Mouse (Mus musculus) thymus, postnatal 36 days (tissue): ENCODE data around the gene Slco4c1.

Source experiments
- DNase-seq, 2 experiments: peaks; one replicate each; pipeline ENCODE4 v3.0.0; 2022; ENCODE audit warnings: mixed read lengths in 2 of 2

Slco4c1 gene

DNA sequence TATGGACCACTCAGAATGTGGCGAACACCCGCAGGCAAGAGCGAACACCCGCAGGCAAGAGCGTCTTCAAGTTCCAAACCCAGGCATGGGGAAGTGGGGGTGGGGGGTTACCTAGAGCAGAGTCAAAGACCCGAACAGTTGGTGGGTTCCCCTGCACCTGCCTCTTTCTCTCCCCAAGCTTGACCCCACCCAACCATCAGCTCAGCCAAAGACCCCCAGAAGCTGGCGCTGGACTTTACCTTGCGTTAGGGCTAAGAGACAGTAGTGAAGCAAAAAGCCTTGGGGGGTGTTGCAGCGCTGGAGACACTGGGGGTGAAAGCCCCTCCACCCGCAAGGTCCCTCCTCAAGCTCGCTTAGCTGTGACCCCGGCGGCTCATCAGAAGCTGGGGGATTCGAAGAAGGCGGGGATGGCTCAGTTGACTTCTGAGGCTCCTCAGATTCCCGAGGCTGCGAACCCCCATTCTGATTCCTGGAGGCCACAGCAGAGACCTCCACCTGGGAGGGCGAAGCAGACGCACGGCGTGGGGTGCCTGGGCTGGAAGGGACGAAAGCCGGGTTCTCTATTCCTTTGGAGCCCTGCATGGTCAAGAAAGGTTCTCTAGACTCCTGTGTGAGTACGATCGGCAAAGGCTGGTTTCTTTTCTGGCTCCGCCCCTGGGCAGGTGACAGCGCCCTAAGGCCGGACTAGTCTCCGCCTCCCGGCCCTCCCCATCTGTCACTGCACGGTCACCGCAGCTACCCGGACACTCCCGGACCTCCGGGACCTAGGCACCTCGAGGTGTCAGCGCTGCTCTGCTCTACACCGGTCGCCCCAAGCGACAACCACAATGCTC, at the start of gene Slco4c1:
Slco4c1 (minus strand) TSS at position 644 of the 833 bp plus-strand sequence.
- peak in 1 of 2 experiments; percentile 6 for DNase-seq

DNA sequence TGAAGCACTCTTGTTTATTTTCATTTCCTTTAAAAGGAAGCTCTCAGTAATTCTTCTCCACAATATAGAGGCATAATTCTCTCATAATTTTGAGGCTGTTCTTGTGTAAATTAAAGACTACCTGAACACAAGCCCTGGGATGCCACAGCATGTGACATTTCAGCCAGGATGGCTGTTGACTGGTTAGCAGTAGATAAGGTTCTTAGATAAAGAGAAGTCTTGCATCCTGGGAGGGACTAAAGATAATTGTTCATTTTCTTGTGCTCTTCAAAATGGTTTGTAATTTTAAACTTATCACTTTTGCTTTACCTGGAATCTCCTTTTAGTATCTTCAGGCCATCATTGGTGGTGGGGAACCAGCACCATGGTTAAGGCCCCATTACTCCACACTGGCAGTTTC, 45.4 kb upstream of the Slco4c1 start:
- DNase-seq = no peak

DNA sequence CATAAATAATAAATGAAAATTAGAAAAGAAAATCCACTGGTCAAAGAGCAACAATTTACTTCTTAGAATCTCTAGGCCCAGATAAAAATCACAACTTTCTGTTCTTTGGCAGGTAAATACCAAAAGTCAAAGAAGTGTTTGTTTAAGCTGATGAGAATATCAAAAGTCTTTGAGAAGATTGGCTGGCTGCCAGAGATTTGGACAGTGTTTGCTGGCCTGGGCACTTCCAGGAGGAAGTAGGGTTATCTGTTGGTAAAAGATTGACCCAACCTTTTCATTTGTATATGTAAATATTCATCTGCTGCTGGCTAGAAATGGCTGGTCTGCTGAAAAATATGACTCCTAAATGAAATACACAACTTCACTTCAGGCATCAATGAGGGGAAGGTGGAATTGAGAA, 11.8 kb upstream of the Slco4c1 start:
- DNase-seq = no peak

DNA sequence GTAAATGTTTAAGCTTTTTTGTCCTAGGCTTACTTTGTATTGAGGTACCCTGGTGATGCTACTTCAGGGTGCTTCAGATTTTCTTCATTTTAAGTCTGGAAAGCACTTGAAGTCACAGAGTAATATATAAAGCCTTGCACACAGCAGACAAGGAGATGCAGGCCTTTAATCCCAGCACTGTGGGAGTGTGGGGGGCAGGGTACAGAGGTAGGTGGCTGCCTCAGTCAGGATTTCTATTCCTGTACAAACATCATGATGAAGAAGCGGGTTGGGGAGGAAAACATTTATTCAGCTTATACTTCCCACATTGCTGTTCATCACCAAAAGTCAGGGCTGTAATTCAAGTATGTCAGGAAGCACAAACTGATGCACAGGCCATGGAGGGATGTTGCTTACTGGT, 6.6 kb upstream of the Slco4c1 start:
- no peak for DNase-seq

DNA sequence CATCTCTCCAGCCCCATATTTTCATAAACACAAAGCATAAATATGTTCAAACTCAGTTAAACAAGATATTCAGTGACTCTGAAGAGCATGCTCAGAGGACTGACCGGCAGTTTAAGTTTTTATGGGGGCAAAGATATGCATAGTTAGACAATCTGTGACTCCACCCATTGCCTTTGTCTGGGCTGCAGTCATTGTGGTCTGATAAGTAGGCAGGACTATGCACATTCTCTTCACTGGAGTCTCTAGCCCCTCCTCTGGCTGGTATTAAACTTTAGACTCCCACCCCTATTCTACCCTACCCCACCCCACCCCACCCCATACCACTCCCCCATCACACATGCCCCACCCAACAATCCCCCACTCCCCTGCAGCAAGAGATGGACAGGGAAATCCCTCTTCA, 4.1 kb upstream of the Slco4c1 start:
- DNase-seq = no peak

DNA sequence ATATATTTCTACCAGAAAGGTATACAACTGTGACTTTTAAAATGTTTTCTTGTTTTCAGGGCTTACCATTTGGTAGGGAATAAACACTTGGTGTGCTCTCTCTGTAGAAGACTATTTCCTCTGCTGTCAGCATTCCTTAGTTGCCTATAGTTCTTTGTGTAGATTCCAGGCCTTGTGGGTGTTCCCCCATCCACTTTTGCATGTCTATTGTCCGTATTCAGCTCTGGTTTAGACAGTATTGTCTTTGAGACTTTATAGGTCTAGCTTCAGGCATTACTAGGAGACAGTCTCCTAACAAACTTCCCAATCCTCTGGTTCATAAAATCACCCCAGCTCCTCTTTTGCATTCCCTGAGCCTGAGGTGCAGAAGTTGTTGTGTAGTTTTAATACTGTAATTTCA, 2.7 kb upstream of the Slco4c1 start:
- DNase-seq = no peak

DNA sequence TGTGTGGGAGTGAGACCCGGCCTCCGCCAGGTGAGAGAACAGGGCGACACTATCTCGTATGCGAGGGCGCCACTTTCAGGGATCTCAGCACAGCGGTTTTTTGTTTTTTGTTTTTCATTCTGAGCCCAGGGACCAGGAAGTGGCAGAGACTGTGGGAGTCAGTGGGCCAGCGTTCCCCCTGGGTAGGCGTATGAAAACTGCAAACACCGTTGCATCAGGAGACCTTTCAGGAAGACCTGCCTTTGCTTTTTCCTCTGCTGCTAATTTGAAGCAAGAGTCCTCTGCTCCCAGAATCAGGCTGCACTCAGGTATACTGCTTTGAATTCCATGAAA, 356 bp upstream of the Slco4c1 start:
- DNase-seq = peak in 1 of 2 experiments; percentile 2

DNA sequence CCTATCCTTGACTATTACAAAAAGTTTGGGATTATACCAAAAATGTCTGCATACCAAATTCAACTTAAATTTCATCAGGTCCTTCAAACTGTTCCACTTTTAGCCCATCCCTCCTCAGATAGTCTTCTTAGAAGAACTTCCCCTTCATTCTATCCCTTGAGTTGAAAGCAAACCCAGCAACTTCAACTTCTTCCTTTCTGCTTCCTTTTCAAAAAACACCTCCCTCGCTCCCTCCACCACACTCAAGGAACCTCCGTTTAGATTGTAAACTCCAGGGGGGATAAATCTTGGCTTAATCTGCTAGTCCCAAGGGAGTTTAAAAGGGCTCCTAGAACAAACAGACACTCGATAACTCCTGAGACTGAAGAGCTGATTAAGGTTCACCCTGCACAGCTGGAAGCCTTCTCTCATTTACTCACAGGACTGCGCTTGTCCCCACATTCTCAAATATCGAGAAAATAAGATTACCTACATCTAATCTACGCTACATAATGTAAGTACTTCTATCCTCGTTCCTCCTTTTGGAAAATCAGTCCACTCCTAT, 1.1 kb downstream of the Slco4c1 start:
- no peak for DNase-seq

DNA sequence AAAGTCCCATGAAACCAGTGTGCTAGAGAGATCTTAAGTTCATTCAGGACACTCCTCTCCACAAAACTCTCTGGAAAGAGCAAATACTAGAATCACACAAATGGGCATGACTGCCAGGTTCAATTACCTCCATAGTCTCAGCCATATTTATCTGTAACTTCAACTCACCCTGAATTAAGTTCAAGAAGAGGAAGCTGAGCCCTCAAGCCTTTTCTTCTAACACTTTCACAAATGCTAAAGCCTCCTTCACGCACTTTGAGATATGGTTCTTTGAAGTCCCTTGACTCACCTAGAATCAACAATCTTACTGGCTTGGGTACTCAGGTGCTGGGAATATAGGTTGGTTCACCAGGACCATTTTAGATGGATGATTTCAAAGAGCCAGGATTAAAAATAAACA, 3.2 kb downstream of the Slco4c1 start:
- no peak for DNase-seq

DNA sequence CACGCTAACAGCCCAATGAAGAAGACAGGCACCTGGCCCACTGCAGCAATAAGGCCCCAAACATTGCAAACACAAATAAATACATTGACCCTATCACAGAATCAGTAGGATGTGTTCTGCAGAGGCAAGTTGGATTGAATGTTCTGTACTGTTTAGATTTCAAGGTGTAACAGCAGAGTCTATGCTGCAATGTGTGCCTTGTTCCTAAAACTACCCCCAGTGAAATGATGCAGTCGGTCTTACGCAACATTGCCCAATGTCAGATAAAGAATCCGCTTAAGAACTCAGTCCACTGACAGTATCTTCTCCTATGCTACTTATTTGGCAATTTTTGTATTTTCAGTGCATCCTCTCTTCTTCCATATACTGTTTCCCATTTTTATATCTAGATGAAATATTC, 6.0 kb downstream of the Slco4c1 start:
- no peak for DNase-seq

DNA sequence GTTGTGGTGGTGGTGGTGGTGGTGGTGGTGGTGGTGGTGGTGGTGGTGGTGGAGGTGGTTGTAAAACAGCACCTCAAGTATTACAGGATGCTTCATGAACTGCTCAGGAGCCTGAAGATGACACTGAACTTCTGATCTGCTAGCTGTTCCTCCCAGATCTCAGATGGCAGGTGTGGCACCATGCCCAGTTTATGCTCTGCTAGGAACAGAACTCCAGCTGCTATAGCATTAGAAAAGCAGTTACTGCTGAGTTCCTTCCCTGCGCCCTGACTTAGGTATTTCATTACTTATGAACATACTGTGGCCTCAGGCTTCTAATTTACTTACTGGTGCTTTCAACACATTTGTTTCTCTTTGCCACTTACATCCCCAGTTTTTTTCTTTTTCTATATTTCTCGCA, 7.9 kb downstream of the Slco4c1 start:
- no peak for DNase-seq

DNA sequence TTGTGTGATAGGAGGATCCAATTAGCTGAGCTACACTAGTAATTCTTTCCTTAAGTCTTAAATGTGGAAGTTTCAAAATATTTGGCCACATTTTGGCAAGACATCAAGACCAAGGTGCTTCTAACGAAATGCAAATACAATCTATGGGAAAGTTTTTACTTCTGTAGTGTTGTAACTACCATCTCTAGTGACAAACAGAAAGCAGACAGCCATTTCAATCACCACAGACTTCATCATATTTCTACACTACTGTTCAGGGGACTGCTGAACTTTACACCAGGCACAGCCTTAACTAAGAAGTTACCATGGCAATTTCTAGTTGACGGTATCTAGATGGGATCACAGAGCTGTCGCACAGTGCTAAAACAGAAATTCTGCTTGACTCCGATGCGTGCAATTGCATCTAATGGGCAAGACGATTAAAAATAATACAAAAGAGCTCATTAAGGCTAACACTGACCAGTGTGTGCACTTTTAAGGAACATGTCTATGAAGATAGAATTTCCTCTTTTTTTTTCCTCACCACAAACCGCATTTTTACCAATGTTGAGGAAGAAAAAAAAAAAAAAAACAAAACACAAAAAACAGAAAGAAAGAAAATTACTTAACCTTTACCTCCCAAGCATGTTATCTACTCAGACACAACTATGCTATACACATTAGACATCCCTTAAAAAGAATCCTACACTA, 11.8 kb downstream of the Slco4c1 start:
- DNase-seq = no peak

DNA sequence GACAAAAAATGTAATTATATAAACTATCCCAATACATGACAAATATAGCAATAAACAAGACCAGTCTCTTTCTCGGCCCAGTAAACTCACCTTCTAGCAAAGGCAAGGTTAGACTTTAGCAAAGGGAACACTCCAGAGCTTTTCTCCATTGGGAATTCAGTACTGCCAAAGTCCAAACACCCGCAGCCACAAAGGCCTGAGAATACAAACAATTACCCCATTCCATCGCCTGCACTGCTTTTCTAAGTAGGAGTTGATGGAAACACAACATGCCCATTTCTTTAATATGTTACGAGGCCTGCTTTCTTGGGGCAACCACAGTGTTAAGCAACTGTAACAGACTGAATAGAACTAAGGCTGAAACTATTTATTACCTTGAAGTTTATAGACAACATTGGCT, 18.4 kb downstream of the Slco4c1 start:
- DNase-seq = no peak

DNA sequence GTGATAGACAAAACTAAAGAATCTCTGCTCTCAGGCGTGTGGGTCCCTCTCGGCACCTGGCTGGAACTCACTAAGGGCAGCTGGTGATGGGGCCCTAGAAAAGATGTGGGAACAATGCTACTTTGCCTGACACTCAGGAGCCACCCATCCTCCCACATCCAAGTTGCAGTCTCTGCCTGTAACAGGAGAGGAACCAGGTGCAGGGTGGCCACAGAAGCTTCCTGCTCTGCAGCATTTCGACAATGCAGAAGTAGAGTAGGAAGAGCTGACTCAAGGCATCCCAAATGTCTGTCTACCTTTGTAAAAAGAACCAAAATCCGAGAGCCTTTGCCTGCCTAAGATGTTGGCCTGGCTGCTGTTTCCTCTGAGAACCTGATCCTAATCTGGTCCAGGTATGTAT, 22.9 kb downstream of the Slco4c1 start:
- DNase-seq = no peak

DNA sequence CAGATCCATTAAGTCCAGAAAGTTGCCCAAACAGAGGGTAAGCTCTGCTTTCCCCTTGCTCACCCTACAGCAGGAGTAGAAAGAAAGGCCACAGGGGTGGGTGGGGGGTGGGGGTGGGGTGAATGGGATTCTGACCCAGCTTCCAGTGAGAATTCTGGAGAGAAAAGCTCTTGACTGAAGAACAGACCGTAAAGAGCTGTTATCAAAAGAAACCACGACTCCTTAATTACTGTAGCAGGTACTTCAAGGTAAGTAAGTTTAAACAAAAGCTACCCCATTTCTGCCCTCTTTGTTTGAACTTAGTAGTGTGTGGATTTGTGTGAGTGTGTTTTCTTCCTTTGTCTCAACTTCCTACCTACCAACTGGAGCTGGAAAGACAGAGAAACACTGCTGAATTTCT, 23.4 kb downstream of the Slco4c1 start:
- DNase-seq = no peak

DNA sequence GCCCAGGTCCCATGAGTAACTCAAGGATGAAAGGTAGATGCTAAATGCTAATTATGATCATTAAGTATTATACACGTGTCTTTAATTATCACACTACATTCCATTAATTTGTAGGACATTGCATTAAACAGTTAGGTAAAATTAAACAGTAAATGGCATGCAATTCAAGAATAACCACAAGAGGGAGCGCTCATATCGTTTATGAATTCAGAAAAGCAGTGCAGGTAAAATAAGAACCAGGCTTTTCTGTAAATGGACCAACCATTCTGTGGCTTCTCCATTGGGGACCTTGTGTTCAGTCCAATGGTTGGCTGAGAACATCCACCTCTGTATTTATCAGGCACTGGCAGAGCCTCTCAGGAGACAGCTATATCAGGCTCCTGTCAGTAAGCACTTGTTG, 25.2 kb downstream of the Slco4c1 start:
- no peak for DNase-seq

DNA sequence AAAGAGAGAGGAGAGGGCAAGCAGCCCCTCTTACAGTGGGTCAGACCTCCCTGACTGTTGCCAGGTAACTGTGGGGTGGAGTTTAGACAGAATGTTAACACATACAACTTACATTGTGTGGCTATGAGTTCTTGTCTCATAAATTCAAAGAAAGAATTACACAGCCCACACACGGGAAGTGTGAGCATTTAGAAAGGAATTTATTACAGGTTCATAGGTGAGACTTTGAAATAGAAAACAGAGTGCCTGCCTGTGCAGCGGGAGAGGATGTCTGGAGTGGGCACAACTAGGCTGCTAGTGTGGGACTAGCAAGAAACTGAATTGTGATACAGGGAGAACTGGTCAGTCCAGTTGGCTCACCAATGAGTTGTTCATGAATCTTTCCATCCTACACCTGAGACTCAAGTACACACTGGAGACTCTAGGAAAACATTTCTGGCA, 66.7 kb downstream of the Slco4c1 start:
- DNase-seq = no peak

DNA sequence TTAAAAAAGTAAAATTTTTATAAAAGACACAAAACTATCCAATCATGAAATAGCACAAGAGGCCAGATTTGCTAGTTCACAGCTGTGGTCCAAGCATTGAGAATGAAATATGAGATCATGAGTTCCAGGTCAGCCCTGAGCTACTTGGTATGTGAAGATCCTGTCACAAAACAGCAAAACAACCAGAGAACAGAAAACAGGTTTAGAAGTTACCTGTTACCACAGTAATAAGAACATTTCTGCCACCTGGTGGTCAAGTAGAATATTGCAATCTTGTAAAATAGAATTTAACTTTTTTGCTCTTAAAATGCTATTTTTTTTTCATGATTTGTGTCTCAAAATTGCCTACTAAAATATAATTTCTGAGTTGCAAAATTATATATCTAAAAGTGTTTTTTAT, 70.4 kb downstream of the Slco4c1 start:
- no peak for DNase-seq

DNA sequence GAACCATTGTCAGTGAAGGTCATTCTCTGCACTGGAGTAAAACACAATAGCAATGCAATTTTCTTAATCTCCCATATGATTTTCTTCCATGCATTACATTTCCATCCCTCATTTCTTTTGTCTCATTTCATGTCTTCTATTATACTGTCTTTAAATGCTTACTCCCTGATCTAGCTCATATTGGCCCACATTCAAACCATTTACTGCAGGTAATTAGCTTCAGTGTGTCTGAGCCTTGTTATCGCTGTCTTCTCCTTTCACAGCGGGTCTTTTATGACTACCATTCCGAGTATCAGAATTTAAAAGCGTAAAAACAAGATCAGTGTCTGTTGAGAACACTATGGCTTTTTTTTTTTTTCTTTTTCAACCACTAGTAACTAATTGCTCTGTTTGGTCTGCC, 77.3 kb downstream of the Slco4c1 start:
- no peak for DNase-seq

DNA sequence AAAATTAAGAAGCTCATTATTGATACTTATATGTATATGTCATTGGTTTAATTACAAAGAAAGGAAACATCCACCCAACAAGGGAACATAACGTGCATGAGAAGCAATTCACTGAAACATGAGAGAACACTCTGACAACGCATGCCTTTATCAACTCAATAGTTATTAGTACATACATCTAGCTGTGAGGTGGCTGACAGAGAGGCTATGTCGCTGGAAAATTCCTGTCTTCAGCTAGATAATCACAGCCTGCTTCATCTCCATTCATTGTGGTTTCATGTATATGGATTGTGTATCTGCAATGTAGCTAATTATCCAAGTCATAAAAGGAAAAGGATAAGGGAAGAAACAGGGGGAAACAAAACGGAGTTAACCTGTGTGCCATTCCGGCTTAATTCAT, 77.7 kb downstream of the Slco4c1 start:
- no peak for DNase-seq

DNA sequence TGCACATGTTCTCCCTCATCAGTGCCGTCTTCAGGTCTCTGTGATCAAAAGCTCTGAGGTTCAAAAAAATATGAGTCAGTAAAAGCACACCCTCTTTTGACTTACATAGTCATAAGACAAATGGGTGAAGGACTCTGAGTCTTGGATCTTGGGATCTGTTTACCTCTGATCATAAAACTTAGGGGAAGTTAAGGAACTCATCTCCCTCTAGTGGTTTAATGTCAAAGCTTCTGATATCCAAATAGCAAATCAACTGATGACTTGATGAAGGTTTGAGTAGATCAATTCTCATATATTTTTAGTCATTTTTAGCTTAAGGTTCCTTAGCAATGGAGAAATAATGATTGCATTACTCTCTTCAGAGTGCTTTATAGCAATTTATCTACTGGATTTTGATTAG, 82.7 kb downstream of the Slco4c1 start:
- DNase-seq = no peak

DNA sequence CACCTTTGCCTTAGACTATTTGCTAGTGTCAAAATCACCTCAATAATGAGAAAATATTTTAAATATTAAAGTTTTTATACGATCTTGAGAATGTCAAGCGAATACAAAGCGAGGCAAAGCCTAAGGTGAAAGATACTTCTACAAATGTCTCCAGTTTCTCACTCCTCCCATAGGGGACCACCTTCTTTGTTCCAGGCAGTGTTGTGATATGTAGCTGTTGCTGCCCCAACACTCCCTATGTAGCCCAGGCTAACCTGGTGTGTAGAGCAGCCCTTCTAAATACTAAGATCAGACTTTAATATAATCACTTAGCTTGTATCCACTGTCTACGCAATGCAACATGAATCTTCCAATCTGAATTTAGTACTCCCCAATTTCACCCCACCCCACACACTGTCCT, 97.8 kb downstream of the Slco4c1 start:
- no peak for DNase-seq

DNA sequence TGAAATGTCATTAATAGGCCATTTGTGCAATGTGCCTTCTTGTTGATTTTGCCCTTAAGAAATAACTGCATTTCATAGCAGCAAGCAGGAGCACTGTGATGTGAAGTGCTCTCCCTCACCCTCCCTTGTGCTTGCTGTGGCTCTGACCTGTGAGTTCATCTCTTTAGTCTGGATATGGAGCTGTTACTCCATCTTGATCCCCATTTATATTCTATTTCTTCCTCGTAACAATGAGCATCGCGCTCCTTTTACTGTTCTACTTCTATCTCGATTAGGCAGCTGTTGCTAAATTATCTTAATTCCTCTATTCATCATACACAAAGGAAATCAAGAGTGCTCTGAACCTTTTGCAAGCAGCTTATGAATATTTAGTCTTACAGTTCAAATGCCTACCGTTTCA, 98.3 kb downstream of the Slco4c1 start:
- DNase-seq = no peak

DNA sequence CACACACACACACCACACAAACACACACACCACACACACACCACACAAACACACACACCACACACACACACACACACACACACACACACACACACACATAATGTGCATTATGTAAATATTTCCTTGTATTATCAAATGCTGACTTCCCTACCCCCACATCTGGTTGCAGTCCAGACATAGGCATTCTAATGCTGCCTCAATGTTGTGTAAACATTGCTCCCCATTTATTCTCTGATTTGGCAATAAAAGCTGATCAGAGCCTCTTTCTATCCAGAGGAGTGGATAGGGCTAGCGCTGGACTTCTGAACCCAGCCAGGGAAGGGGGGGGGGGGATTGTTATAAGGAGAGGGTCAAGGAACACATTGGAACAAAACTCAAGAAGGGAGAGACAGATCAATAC, 101.7 kb downstream of the Slco4c1 start:
- DNase-seq = no peak
